Mouse (Mus musculus) CD8-positive naive resting alpha-beta T cell, adult 2 months (primary cell): ENCODE measurements at regions not wholly inside any gene's neighbourhood (a gene's known extent, or its start where the extent isn't known, plus 50 kb on each side); places are given as distances from the start of the nearest gene placed in this dataset.
"Not testable (repeated sequence)": the region's sequence is repeated elsewhere in the genome, so short reads cannot be mapped to it uniquely, and the experiment has no call there.

Experiments
- DNase-seq, 2 experiments: peaks; one replicate each; pipeline ENCODE4 v3.0.0; 2022; ENCODE audit warnings: low read depth in 2 of 2, low spot score in 2 of 2

DNA sequence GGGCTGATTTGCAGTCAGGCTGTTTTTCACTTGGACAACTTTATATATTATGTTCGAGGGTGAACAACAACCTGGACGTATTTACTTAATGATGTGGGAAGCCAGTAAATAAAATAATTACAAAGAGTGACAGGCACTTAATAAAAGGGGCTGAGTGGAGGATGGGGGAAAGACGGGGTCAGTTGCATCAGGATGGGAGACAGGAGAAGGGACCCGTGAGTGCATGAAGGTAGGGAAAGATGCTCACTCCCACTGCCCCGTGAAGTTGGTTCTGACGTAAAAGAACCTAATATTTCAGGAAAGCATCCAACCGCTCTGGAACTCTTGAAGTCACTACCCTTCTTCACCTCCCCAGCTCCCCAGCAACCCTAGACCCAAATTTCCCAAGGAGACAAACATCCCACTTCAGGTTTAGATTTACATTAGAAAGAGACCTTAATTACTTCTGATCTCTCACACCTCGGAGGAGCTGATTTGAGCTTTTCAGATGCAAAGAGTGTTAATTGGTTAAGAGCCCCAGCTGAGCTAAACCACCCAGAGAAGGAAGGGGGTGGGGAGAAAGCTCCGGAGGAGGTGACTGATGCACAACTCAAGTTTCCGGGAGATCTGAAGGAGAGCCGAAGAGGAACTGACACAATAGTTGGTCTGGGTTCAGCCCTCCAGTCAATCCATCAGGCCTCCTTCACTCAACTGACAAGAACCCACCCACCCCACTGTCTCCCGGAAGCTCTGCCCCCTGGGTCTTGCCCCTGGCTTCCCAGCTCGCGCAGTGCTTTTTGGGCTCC, 121.9 kb upstream of the Shb start:
- DNase-seq: peak in 1 of 2 experiments; percentile 5

DNA sequence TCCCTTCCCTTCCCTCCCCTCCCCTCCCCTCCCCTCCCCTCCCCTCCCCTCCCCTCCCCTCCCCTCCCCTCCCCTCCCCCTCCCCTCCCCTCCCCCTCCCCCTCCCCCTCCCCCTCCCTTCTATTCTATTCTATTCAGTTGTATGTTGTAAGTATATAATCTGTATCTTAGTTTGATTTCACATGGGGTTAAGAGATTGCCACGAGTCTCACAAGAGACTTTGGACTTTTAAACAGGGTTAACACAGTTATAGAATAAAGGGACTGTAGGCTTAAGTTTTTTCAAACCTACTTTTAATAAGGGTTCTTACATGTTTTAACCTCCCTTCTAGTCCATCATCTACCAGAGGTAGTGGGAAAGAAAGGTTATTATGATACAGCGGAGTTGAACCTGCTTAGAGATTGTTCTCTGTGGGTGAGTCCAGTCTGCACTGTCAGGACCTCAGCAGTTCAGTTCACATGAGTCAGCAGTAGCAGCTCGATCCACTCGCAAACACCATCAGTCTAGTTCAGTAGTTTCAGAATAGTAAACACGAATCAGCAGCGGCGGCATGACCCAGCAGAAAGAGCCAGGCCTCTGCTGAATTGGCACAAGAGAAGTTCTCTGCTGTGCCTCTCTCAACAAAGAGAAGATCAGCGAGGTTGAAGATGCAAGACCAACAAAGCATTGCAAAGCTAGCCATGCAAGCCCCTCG, 116.8 kb upstream of the Shb start:
- no peak for DNase-seq

DNA sequence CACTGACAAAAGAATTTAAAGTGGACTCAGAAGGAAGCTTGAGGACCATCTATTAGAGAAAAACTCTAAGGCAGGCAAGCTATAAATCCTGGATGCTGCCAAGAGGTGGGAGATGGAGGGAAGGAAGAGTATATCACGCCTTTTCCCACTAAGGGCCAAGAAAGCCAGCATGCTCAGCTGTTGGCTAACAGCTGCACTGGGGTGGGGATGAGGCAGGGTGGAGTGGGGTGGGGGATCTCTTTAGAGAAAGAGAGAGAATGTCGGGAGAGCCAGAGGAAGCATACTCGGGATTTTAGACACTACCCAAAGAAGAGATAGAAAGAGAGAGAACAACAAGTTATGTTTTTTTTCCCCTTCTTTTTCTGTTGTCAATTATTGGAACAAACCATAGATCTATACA, 115.2 kb upstream of the Shb start:
- no peak for DNase-seq

DNA sequence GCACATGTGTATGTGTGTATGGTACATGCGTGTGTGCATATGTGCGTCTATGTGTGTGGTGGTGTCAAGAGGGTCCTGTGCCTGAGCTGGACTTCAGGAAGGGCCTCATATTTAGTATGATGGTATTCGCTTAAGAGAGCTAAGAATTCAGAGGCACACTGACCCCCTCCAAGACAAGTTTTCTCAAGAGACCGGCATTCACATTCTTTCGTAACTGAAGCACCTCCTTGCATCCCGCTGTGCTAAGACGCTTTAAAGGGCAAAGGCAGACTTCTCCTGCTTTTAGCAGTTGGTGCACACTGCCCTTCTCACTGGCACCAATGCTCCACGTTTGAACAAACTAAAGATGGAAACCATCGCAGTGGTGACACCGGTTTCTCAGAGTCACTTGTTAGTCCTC, 110.3 kb upstream of the Shb start:
- no peak for DNase-seq

DNA sequence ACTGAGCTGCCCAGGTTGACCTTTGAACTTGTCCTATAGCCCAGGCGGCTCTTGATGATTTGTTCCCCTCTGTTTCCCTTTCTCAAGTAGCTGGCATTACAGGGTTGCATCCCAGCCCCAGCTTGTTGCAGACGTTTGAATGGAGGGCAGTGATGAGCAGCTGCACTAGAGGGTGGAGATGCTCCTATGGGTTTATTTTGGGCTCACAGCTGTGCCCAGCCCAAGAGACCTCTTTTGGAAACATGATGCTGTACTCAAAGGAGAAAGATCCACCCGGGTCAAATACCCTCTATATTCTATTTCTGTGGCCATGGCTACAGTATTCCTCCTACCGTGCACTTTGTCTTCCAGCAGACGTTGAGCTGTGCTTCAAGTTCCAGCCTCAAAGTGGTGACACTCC, 109.0 kb upstream of the Shb start:
- no peak for DNase-seq

DNA sequence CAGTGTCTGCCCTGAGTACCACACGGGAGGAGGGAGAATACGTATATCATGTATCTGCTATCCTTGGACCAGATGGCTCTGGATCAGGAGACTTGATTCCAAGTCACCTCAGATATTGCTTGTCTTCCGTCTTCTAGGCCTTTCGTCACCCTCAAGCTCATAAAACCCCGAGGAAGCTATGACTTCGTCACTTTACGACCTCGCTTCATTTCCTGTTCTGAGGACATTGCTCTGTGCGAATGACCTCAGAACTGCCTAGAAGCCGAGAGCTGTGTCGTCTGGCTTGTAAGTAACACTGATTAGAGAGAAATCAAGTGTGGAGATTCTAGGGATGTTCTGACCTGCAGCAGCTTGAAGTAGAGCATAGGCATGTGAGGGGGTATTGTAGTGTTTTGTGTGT, 108.4 kb upstream of the Shb start:
- no peak for DNase-seq

DNA sequence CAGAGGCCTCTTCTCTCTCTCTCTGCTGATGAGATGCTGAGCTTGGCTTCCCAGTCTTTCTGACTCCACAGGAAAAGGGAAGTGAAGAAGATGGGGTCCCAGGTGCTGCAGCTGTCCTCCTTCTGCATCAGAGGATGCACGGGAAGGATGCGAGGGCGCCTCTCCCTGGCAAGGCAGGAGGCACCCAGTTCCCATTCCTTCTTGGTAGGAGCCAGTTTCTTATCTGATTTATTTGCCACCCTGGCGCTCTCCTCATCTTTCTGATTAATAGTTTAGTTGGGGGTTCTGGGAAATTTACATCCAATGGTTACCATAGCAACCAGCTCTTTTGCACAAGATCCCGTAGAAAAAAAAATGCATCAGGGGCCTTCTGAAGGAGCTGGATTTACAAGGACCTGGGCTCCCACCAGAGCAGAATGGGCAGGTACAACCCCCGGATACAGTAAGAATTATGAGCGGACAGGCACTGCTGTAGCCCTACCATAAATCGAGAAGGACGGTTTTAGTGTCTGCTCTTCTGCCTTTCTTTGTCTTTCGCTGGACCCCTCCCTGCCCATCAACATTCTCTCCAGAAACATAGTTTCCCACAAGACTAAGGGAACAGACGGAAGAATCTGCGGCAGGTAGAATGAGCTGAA, 107.2 kb upstream of the Shb start:
- DNase-seq: no peak

DNA sequence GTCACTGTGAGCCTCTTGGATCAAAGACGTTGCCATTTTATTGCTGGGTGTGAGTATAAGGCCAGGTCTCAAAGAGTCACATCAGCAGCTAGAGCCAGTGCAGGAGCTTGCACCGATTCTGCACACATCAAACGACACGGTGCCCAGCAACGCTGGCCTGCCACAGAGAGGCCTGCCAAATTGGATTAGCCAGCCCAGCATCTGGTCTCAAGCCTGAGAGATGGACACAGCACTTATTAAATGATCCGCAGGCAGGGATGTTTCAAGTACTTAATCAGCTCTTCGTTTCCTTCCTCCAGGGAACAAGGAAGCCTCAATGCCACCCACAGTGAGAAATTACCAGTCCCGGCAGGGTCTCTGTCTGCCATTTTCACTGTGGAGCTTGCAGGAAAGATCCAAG, 106.1 kb upstream of the Shb start:
- DNase-seq: no peak

DNA sequence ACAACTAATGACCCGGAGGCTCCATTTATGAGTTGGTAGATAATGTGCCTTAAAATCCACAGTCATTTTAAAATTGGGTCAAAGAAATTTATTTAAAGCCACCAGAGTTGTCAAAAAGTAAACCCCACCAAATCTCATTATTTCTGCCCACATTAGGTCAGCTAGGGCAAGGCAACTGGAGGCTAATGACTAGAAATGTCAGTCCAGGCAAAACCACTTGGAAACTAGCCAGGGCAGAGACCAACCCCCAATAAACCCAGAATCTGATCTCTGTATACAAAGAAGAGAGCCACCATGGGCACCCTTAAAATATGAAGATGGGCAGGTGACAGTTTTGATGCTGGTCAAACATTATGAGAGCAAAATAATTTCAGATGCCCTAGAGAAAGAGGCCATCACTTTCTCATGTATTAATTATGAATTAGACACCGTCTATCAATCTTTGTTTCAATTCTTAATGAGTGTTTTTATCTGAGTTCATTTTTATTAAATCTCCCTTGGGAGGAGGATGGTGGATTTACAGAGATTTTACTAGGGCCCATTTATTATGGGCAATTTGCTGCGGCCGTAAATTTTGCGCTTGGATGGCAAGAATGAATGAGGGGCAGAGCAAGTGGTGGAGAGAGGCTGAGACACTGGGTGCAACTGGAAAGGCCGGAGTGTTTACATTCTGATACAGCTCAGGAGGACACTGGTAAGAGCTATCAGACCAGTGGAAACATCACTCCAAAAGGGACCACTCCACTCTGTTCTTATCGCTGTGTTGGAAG, 99.2 kb upstream of the Shb start:
- no peak for DNase-seq

DNA sequence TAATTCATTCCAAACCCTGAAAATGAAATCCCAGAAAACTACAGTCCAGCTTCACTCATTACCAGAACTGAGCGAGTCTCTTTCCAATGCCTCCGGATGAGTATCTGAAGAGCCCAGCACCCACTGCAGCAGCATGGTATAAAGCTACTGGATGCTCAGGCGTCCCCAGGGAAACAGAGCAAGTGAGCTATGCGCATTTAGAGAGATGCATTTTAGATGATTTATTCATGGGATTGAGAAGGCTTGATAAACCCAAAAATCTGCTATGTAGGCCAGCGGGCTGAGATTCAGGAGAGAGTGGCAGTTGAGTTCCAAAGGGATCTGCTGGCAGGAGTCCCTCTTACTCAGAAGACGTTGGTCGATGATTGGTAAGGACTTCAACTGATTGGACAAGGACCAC, 93.4 kb upstream of the Shb start:
- DNase-seq: no peak

DNA sequence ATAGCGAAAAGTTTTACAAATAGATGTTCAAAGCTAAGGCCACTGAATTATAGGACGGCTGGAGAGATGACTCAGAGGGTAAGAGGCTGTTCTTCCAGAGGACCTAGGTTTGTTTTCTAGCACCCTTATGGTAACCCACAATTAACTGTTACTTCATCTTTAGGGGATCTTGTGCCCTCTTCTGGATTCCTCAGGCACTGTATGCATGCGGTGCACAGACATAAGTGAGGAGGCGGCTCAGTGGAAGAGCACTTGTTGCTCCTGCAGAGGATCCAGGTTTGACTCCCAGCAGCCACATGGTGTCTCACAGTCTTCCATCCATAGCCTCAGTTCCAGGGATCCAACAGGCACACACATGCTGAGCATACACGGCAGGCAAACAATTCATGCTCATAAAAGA, 89.7 kb upstream of the Shb start:
- no peak for DNase-seq

DNA sequence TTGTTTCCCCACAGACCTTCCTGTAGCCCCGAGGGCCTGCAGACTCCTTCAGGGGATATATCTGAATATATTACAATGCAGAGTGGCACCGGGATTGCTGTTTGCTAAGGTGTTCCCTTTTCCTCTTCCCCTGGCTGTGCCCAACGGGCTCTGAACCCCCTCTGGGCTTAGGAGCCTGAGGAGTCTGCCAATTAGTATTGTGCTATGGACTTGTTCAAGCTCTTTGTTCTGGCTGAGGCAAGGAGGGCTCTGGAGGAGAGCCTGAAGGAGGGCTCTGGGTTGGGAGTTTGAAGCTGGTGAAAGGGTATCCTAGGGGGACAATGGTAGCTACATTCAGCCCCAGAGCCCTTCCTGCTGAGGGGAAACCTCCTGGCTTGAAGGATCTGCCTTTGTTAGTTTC, 84.9 kb upstream of the Shb start:
- DNase-seq: no peak

DNA sequence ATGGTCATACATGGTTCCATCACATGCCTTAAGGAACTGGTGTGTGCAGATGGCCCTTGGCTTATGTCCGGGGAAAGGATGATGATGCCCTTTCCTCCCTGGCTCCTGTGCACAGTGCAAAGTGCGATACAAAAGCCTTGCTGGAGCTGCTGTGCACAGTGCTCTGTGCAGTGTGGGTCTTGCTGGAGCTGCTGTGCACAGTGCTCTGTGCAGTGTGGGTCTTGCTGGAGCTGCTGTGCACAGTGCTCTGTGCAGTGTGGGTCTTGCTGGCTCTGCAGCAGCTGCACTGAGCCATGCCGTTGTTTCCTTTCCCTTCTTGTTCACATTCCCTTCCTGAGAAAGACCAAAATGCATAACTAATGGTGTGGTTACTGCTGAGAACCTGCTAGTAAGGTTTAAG, 81.2 kb upstream of the Shb start:
- not testable (repeated sequence) for DNase-seq

DNA sequence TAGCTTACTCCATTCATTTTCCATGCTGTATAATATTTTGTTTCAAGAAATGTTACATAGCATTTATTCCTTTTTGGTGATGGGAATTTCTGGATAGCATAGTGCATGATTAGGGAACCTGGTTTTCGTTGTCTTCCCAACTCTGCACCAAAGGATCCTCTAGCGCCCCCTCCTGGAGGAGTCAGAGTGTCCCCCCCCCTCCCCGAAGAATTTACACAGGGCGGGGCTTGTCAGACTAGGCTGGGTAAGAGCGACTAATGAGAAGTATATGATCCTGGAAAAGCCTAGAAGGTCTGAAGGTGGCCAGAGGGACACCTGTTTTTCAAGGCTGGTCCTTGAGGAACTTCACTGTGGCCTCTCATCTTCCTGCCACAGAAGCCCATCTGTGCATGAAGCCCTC, 79.9 kb upstream of the Shb start:
- no peak for DNase-seq

DNA sequence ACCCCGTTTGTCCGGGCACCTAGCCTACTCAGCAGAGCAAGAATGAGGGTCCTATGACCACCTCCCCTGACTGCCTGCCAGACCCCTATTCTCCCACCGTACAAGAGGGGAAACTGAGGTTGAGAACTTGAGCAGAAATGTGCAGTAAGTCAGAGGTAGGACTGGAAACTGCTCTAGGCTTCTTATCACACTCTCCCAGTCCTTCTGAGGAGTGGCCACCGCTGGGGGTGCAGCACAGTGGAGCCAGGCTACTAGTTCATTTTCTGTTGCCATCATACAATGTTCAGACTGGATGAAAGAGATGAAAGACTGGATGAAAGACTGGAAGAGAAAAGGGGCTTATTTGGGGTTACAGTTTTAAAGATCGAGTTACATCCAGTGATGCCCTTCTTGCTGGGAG, 78.7 kb upstream of the Shb start:
- no peak for DNase-seq

DNA sequence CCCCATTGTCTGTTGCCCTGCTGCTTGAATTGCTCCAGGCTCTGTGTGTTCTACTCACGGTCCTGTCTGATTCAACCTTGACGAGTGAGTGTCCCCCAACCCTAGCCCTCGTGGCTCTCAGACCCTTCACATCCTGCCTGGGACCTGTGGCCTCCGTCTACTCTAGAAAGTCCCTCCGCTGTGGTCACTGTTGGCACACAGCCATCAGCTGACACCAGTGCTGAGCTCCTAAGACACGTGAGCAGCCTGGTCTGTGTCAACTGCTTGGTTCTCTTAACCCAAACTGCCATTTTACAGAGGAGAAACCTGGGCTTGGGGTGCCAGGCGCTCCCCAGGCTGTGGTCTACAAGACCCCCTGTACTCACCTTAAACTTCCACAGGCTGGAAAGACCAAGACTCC, 74.3 kb upstream of the Shb start:
- DNase-seq: no peak

DNA sequence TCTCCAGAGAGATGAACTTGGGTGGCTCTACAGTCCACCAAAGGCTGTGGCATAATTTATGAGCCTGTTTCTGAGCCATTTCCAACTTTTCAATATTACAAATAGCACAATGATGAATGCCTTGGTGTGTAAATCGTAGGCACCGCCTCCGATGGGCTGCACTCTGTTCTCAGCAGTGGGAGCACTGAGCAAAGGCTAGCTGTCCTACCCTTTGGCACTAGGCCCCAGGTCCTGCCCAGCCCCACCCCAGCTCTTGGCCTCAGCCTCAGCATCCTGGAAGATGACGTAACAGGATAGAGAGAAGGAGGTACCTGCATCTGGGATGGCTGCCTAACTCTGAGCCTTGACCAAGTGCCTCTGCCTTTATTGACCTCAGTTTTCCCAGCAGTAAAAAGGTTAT, 73.4 kb upstream of the Shb start:
- no peak for DNase-seq

DNA sequence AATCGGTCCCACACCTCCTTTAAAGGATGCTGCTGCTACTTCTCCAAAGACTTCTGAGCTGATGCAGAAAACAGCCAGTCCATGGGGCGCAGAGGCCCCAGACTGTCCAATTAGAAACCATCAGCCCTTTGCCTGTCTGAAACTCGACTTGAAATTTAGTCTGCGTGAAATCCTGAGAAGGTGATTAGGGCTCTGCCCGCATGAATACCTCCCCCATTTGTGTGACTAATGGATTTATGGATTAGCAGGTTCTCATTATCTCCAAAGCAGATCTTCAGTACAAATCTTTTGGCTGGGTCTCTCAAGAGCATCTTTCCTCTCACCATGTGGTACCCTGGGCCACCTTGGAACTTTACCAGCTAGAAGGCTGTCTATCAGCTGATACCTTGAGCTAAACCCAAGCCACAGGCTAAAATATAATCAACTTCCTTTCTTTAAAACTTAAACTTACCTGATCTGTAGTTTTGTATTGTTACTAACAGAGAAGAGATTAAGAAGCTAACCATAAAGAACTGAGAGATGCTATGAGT, 72.1 kb upstream of the Shb start:
- DNase-seq: no peak

DNA sequence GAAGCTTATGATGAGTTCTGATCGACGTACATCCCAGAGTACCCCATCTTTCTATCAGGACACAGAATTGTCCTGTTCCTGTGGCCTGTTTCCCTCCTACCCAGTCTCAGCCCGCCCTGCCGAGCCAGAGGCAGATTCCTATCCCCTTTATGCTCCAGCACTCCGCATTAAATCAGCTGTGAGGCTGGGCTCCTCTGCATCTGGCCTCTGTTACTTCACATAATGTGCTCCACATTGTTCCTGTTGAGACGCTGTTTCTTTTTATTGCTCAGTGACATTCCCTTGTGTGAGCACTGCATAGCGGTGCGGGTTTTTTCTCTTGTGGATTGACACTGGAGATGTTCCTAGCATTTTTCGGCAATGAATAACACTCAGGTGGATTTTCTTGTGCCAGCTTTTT, 68.2 kb upstream of the Shb start:
- DNase-seq: no peak

DNA sequence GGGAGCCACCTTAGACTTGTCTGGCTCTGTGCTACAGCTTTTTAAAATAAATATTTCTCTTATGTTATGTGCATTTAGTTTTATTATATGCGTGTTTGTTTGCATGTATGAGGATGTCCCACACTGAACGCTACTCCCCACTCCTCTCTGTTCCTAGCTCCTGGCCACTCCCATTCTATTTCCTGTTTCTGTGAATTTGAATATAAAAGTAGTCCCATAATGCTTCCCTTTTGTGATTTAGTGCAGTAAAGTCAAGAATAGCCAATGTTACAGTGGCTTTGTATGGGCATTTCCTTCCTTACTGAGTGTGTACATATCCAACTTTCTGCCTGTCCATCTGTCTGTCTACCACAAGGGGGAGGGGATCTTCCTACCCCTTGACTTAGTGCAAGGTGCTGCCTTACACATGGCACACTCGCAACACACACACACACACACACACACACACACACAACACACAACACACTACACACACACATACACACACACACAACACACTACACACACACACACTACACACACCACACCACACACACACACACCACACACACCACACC, 61.2 kb upstream of the Shb start:
- no peak for DNase-seq

DNA sequence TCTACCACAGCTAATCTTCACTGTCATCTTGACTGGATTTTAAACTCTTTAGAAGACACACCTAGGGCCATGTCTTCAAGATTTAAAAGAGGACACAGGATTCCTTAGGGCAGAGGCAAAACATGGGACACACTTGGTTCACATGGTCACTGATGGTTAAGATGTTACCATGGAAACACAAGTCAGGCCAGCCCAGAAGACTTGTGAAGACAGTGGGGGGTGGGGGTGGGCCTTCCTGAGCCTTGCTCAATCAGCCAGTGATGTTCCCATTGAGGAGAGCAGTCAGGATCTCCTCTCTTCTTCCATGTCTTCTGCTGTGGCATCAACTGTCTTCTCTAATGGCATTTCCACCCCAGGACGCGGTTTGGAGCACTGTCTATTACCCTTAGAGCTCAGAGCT, 60.5 kb upstream of the Shb start:
- no peak for DNase-seq
